Mouse (Mus musculus) forebrain, embryonic 11.5 days (tissue): ENCODE measurements around the gene Lcat. TPM values are rescaled to one million over a fixed set of nuclear protein-coding genes. Genes with fewer than 3 reads are reported as not detected.
A peak's percentile ranks its signal among the peaks of the same experiment; 100 is the strongest.

Experiments used
- ATAC-seq: fragments of 200-750 bp; cut with Nextera tagmentation; replicated peaks from 2 replicates; pipeline ENCODE4 v1.8.0; 2017; ENCODE audit warnings: moderate TSS enrichment; ENCODE audit not compliant: low FRiP score
- DNase-seq: peaks from one replicate; pipeline ENCODE4 v3.0.0-alpha.2; 2017; ENCODE audit warnings: low spot score
- H3K27ac ChIP-seq: fragments of 300-500 bp; sonication (generic); 2 replicates; pipeline ENCODE4 v1.5.1; 2014; ENCODE audit warnings: low read depth, low read length
- H3K27me3 ChIP-seq: fragments of 300-500 bp; sonication (generic); 2 replicates; pipeline ENCODE4 v1.6.1; 2014; ENCODE audit warnings: mild to moderate bottlenecking, low read length, mixed read lengths; ENCODE audit not compliant: control insufficient read depth, insufficient read depth
- H3K36me3 ChIP-seq: fragments of 300-500 bp; sonication (generic); 2 replicates; pipeline ENCODE4 v1.6.1; 2014; ENCODE audit warnings: mild to moderate bottlenecking, low read length, moderate library complexity, mixed read lengths; ENCODE audit not compliant: control insufficient read depth, insufficient read depth
- H3K4me1 ChIP-seq: fragments of 300-500 bp; sonication (generic); replicated peaks from 2 replicates; pipeline ENCODE4 v1.6.1; 2014; ENCODE audit warnings: low read length, mixed read lengths; ENCODE audit not compliant: control insufficient read depth, insufficient read depth
- H3K4me2 ChIP-seq: fragments of 300-500 bp; sonication (generic); 2 replicates; pipeline ENCODE4 v1.6.1; 2014; ENCODE audit warnings: low read depth, mild to moderate bottlenecking, low read length, moderate library complexity, mixed read lengths; ENCODE audit not compliant: severe bottlenecking
- H3K4me3 ChIP-seq: fragments of 300-500 bp; sonication (generic); 2 replicates; pipeline ENCODE4 v1.5.1; 2014; ENCODE audit warnings: low read depth, low read length
- H3K9ac ChIP-seq: fragments of 300-500 bp; sonication (generic); 2 replicates; pipeline ENCODE4 v1.6.1; 2014; ENCODE audit warnings: low read length
- H3K9me3 ChIP-seq: fragments of 300-500 bp; sonication (generic); 2 replicates; pipeline ENCODE4 v1.6.1; 2016; ENCODE audit warnings: low read length, mixed read lengths; ENCODE audit not compliant: control insufficient read depth
- WGBS: fragments of 180-500 bp; shearing (Covaris S2); extraction: QIAGEN DNeasy Blood & Tissue Kit; methylation state at CpG from one replicate; pipeline ENCODE4 v1.1.7; 2014; 5-methylcytosine and 5-hydroxymethylcytosine counted together
- polyA plus RNA-seq: library from polyadenylated mRNA; unstranded; fragments of >200 nt; fragmentation: Nextera tagmentation; extraction: Ambion mirVana; gene quantifications from 2 replicates; pipeline ENCODE4 v1.2.1, GENCODE M21; 2014

Gene Lcat
- polyA plus RNA-seq, 1 experiment from 2014 or later, result 0.55 TPM

DNA sequence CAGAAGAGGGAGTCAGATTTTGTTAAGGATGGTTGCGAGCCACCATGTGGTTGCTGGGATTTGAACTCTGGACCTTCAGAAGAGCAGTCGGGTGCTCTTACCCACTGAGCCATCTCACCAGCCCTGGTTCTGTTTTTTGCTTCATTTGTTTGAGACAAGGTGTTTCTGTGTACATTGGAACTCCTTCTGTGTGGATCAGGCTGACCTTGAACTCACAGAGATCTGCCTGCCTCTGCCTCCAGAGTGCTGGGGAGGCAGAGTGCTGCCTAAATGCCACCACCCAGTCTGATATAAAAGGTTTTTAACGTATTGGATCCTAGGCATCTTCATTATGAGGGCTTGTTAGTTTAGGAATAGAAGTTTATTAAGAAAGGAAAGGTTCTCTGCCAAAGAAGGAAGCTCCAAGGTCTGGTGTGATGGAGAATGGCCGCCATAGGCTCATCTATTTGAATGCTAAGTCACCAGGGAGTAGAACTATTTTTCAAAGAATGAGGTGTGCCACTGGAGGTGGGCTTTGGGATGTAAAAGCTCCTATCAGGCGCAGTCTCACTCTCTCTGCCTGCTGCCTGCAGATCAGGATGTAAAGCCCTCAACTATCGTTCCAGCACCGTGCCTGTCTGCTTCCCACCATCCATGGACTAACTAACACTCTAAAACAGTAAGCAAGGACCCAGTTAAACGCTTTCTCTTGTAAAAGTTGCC lies 28.0 kb upstream of the Lcat start:
- DNase-seq, result no peak
- no peak overlapping the region for H3K4me3 ChIP-seq
- no peak overlapping the region for H3K4me2 ChIP-seq
- no peak overlapping the region for H3K9ac ChIP-seq
- H3K4me1 ChIP-seq, result 0 out of 2 replicates have a peak, but pooled peaks cover 2% of the 10 kb centered on the region
- ATAC-seq, result no peak
- no peaks in the 10 kb centered on the region for H3K9me3 ChIP-seq
- H3K27me3 ChIP-seq, result peaks cover 7% of the 10 kb centered on the region
- no peak overlapping the region for H3K27ac ChIP-seq
- WGBS, result 79% methylated on average over 8 of the region's 8 CpGs
- H3K36me3 ChIP-seq, result no peaks in the 10 kb centered on the region

DNA sequence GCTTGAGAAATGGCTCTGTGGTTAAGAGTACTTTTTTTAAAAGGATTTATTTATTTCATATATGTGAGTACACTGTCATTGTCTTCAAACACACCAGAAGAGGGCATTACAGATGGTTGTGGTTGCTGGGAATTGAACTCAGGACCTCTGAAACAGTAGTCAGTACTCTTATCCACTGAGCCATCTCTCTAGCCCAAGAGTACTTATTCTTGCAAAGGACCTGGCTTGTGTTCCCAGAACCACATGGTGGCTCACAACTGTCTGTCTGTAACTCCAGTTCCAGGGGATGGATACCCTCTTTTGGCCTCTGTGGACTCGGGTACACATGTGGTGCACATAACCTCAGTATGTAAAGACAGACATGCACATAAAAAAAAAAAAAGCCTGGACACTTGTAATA lies 26.2 kb upstream of the Lcat start:
- no peaks in the 10 kb centered on the region for H3K9me3 ChIP-seq
- ATAC-seq (no peak), DNase-seq (no peak)
- H3K4me2 ChIP-seq, result no peak overlapping the region
- no peak overlapping the region for H3K4me3 ChIP-seq
- H3K9ac ChIP-seq, result no peak overlapping the region
- WGBS, result 86% methylated on average over 1 of the region's 1 CpGs
- no peak overlapping the region for H3K27ac ChIP-seq
- H3K36me3 ChIP-seq, result no peaks in the 10 kb centered on the region
- H3K27me3 ChIP-seq, result peaks cover 19% of the 10 kb centered on the region
- H3K4me1 ChIP-seq, result 0 out of 2 replicates have a peak, but pooled peaks cover 6% of the 10 kb centered on the region

GRCm38 (mm10) chr8:105966692-105967311 lies 23.6 kb upstream of the Lcat start:
- H3K36me3 ChIP-seq, result no peaks in the 10 kb centered on the region
- no peak overlapping the region for H3K4me3 ChIP-seq
- DNase-seq, result peak; percentile 60
- ATAC-seq, result no peak
- H3K9ac ChIP-seq, result no peak overlapping the region
- H3K4me1 ChIP-seq, result 0 out of 2 replicates have a peak, but pooled peaks cover 6% of the 10 kb centered on the region
- H3K9me3 ChIP-seq, result no peaks in the 10 kb centered on the region
- peaks cover 19% of the 10 kb centered on the region for H3K27me3 ChIP-seq
- H3K4me2 ChIP-seq, result peak overlapping the region; percentile 82; the same call in 1 of the 2 replicates
- no peak overlapping the region for H3K27ac ChIP-seq
- 9% methylated on average over 19 of the region's 19 CpGs for WGBS

- Histone ChIP-seq H3K36me3 (no peaks in the 10 kb centered on the region), H3K4me3 (peak within 1 kb of the TSS; percentile 55), H3K27ac (no peak within 1 kb of the TSS), H3K9me3 (no peaks in the 10 kb centered on the region), H3K4me1 (0 out of 2 replicates have a peak, but pooled peaks cover 6% of the 10 kb centered on the region), H3K27me3 (peaks cover 19% of the 10 kb centered on the region), H3K4me2 (peak within 1 kb of the TSS; percentile 82), H3K9ac (peak within 1 kb of the TSS; percentile 62)
- WGBS, result 2% methylated on average over 44 of the region's 47 CpGs
- DNase-seq (peak; percentile 83), ATAC-seq (peak; percentile 78)
Observed at GRCm38 (mm10) chr8:105965905-105966341, 22.7 kb upstream of the Lcat start, which contains the start of gene Slc12a4. TSS of gene Slc12a4 (minus strand) at chr8:105966097.

GRCm38 (mm10) chr8:105965266-105965904 lies 22.2 kb upstream of the Lcat start:
- no peaks in the 10 kb centered on the region for H3K36me3 ChIP-seq
- no peaks in the 10 kb centered on the region for H3K9me3 ChIP-seq
- no peak overlapping the region for H3K27ac ChIP-seq
- peak overlapping the region; percentile 62 for H3K9ac ChIP-seq
- DNase-seq (no peak), ATAC-seq (peak; percentile 76)
- H3K4me3 ChIP-seq, result peak overlapping the region; percentile 55
- H3K4me1 ChIP-seq, result 0 out of 2 replicates have a peak, but pooled peaks cover 6% of the 10 kb centered on the region
- H3K4me2 ChIP-seq, result peak overlapping the region; percentile 82
- 4% methylated on average over 40 of the region's 40 CpGs for WGBS
- peaks cover 19% of the 10 kb centered on the region for H3K27me3 ChIP-seq

- ATAC-seq (no peak), DNase-seq (no peak)
- Histone ChIP-seq H3K27me3 (peaks cover 19% of the 10 kb centered on the region), H3K9me3 (no peaks in the 10 kb centered on the region), H3K4me2 (peak overlapping the region; percentile 82; the same call in 1 of the 2 replicates), H3K4me1 (0 out of 2 replicates have a peak, but pooled peaks cover 6% of the 10 kb centered on the region), H3K36me3 (no peaks in the 10 kb centered on the region), H3K9ac (peak overlapping the region; percentile 62; the same call in 1 of the 2 replicates), H3K27ac (no peak overlapping the region), H3K4me3 (peak overlapping the region; percentile 55; the same call in 1 of the 2 replicates)
- 72% methylated on average over 12 of the region's 12 CpGs for WGBS
Observed at GRCm38 (mm10) chr8:105964506-105965265, 21.5 kb upstream of the Lcat start.

DNA sequence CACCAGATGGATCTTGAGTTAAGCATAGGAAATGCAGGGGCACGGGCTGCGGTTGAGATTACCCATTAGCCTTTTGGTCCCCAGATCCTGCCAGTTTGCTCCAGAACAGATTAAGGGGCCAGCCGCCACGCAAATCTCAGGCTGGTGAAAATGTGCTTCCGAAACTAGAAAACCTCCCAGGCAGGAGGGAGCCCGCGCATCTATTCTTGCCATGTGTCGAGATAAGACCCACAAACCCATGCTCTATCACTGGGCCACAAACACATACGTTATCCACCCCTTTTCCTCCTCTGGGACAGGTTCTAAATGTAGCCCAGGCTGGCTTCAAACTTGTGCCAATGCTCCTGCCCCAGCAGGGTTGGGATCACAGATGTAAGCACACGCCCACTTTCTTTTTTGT lies 18.4 kb upstream of the Lcat start:
- H3K4me1 ChIP-seq, result 0 out of 2 replicates have a peak, but pooled peaks cover 4% of the 10 kb centered on the region
- WGBS, result 86% methylated on average over 10 of the region's 10 CpGs

GRCm38 (mm10) chr8:105961101-105961500 lies 17.9 kb upstream of the Lcat start:
- peak; percentile 46 for DNase-seq
- no peak overlapping the region for H3K4me2 ChIP-seq
- H3K27ac ChIP-seq, result no peak overlapping the region
- no peak for ATAC-seq
- H3K9ac ChIP-seq, result no peak overlapping the region
- H3K9me3 ChIP-seq, result no peaks in the 10 kb centered on the region
- no peak overlapping the region for H3K4me3 ChIP-seq
- H3K4me1 ChIP-seq, result 0 out of 2 replicates have a peak, but pooled peaks cover 4% of the 10 kb centered on the region
- H3K36me3 ChIP-seq, result no peaks in the 10 kb centered on the region
- peaks cover 12% of the 10 kb centered on the region for H3K27me3 ChIP-seq
- 73% methylated on average over 14 of the region's 14 CpGs for WGBS

More for the DNA sequence above, 18.4 kb upstream of the Lcat start:
- no peak overlapping the region for H3K9ac ChIP-seq
- no peaks in the 10 kb centered on the region for H3K9me3 ChIP-seq
- no peak overlapping the region for H3K4me2 ChIP-seq
- no peak overlapping the region for H3K27ac ChIP-seq
- ATAC-seq (no peak), DNase-seq (no peak)
- H3K36me3 ChIP-seq, result no peaks in the 10 kb centered on the region
- H3K27me3 ChIP-seq, result peaks cover 13% of the 10 kb centered on the region
- H3K4me3 ChIP-seq, result no peak overlapping the region
